Mouse (Mus musculus): ENCODE measurements around the gene Trim72.

The Trim72 gene

GRCm38 (mm10) chr7:128056917-128057444, 53.2 kb downstream of the Trim72 start:
- DNase-seq: no peak

- no peak for DNase-seq
These were observed 54.1 kb downstream of the Trim72 start for GRCm38 (mm10) chr7:128057860-128058259.

- DNase-seq: no peak
These were observed 54.8 kb downstream of the Trim72 start for GRCm38 (mm10) chr7:128058576-128058975.

GRCm38 (mm10) chr7:128059091-128059490, 55.3 kb downstream of the Trim72 start:
- no peak for DNase-seq
